Mouse (Mus musculus) small intestine, adult 2 months (tissue): Measurements from ENCODE around the gene Mtch2.

ENCODE experiments used
- CTCF ChIP-seq: fragments of 200-500 bp; IDR thresholded peaks from 2 replicates; pipeline ENCODE4 v1.5.1; 2012; ENCODE audit warnings: low read depth, mild to moderate bottlenecking, control low read depth, inconsistent platforms, low read length, moderate library complexity, mixed read lengths; ENCODE audit not compliant: insufficient replicate concordance, insufficient read length; ENCODE audit errors: extremely low read depth
- POLR2A ChIP-seq: fragments of 200-500 bp; IDR thresholded peaks from 2 replicates; pipeline ENCODE4 v1.6.1; 2012; ENCODE audit warnings: low read depth, mild to moderate bottlenecking, control low read depth, inconsistent platforms, low read length, moderate library complexity

DNA sequence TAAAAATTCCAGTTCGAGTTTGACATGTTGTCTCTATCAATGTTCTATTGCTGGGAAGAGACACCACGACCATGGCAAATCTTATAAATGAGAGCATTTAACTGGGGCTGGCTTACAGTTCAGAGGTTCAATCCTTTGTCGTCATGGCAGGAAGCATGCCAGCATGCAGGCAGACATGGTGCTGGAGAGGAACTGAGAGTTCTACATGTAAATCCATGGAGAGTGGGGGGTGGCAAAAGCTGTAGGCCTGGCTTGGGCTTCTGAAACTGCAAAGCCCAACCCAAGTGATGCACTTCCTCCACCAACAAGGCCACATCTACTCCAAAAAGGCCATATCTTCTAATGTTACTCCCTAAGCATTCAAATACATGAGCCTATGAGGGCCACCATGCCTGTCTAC, 26.1 kb upstream of the Mtch2 start:
- TF ChIP-seq POLR2A (no peak), CTCF (no peak)
